In the genomic region with DNA sequence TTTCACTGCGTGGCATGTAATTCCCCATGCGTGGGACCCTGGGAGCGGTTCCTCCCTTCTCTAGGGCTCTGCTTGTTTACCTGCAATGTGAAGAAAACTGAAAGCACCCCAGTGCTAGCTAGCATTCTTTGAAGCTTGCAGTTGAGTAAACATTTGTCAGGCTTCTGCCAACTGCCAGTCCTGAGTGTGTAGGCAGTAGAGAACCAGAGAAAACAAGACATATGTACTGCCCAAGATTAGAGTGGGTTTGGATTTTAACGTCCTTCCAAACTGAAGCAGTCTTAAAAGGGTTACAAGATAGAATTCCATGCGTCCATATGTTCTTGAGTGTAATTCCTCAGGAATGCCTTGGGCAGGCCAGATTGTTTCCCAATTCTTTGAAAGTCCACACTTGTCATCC, we compare ENCODE assay signal across 24 mouse cellular contexts. TPM values are rescaled to one million over a fixed set of nuclear protein-coding genes. Genes with fewer than 3 reads are reported as not detected.
DNase-seq lines count a peak whose midpoint lies in the region; ATAC-seq and TF ChIP-seq lines count a peak whose summit lies in the region.
"Had no signal": no experiment of that assay in that cellular context is flagged by ENCODE, and none has a peak within 500 bp of the region (broad histone marks: within the 10 kb centered on the region; RNA-seq: fewer than 3 reads in every experiment).

No protein-coding gene starts in this region.

- WGBS in lung, postnatal 0 days: 47% methylated on average over 5 of the region's 5 CpGs
- WGBS in lung, adult 2 months: 64% methylated on average over 5 of the region's 5 CpGs

- H3K36me3 ChIP-seq in lung, postnatal 0 days (ENCODE audit: insufficient read depth, low read length): no peaks in the 10 kb centered on the region

- no peaks in the 10 kb centered on the region for H3K9me3 ChIP-seq in lung, postnatal 0 days (ENCODE audit: low read length)
- H3K9me3 ChIP-seq: embryonic facial prominence, embryonic 13.5 days; embryonic facial prominence, embryonic 15.5 days; forebrain, embryonic 10.5 days; forebrain, embryonic 12.5 days had no signal

- H3K4me2 ChIP-seq in lung, postnatal 0 days (replicated peaks; ENCODE audit: low read depth, low read length): no peak overlapping the region
- H3K4me2 ChIP-seq: embryonic facial prominence, embryonic 13.5 days; embryonic facial prominence, embryonic 15.5 days; forebrain, embryonic 12.5 days had no signal

- TF ChIP-seq CTCF in lung, postnatal 0 days (IDR thresholded peaks at IDR 0.05): no peak
- TF ChIP-seq CTCF in lung, adult 2 months (IDR thresholded peaks at IDR 0.05; ENCODE audit: insufficient read depth, low read length): no peak

- no peak overlapping the region for H3K9ac ChIP-seq in lung, postnatal 0 days (replicated peaks; ENCODE audit: low read depth)
- H3K9ac ChIP-seq: embryonic facial prominence, embryonic 13.5 days; embryonic facial prominence, embryonic 15.5 days; forebrain, embryonic 12.5 days had no signal

- TF ChIP-seq EP300 in lung, postnatal 0 days (IDR thresholded peaks at IDR 0.05): no peak

- H3K27me3 ChIP-seq in lung, postnatal 0 days (replicated peaks; ENCODE audit: insufficient read depth, low read length): no peaks in the 10 kb centered on the region
- H3K27me3 ChIP-seq: embryonic facial prominence, embryonic 13.5 days; embryonic facial prominence, embryonic 15.5 days; forebrain, embryonic 12.5 days had no signal

- H3K27ac ChIP-seq in lung, postnatal 0 days (ENCODE audit: low read length): no peak overlapping the region
- H3K27ac ChIP-seq: embryonic facial prominence, embryonic 13.5 days; embryonic facial prominence, embryonic 15.5 days; forebrain, embryonic 10.5 days; forebrain, embryonic 12.5 days had no signal

- no peak overlapping the region for H3K4me3 ChIP-seq in lung, postnatal 0 days (ENCODE audit: low read depth, low read length)
- no peak overlapping the region for H3K4me3 ChIP-seq in lung, adult 2 months (replicated peaks; ENCODE audit: extremely low read depth, low read depth, low read length)
- H3K4me3 ChIP-seq: embryonic facial prominence, embryonic 13.5 days; embryonic facial prominence, embryonic 15.5 days; erythroblast, embryonic 14.5 days; forebrain, embryonic 10.5 days; forebrain, embryonic 12.5 days had no signal

- no peak for DNase-seq in frontal cortex, adult 2 months (ENCODE audit: extremely low spot score in 1 of 2, low spot score in 1 of 2)
- no peak for DNase-seq in lung, postnatal 0 days (ENCODE audit: low spot score)
- DNase-seq in lung, adult 2 months: no peak
- DNase-seq in adrenal gland, adult (ENCODE audit: inconsistent age in 2 of 2, low spot score in 1 of 2): no peak
- DNase-seq: adrenal gland, adult 8-10 months; adrenal gland, postnatal 14 days; adrenal gland, postnatal 36 days; B cell, adult 2 months; cerebellum, adult 11 months; cerebellum, adult 18-20 months; cerebellum, adult 8-10 months; cerebellum, adult 9-11 months; cerebellum, postnatal 14 days; cerebellum, postnatal 36 days; embryo, embryonic 11 days had no signal

- no peak for TF ChIP-seq POLR2A in lung, adult 2 months (IDR thresholded peaks at IDR 0.05; ENCODE audit: borderline replicate concordance, extremely low read depth, low read depth, low read length)

- ATAC-seq in frontal cortex, adult (ENCODE audit: low TSS enrichment): peak; percentile 79
- ATAC-seq in lung, postnatal 0 days: peak; percentile 37
- ATAC-seq: CD4-positive, CD25-positive, alpha-beta regulatory T cell, adult 4 months; forebrain, embryonic 14.5 days; forebrain, embryonic 16.5 days had no signal

- no peaks in the 10 kb centered on the region for H3K4me1 ChIP-seq in lung, postnatal 0 days (ENCODE audit: insufficient read depth, low read depth, low read length)
- no peaks in the 10 kb centered on the region for H3K4me1 ChIP-seq in lung, adult 2 months (ENCODE audit: control insufficient read depth, insufficient read depth, low read length)
- H3K4me1 ChIP-seq: forebrain, embryonic 12.5 days had no signal

RNA-seq across cellular contexts. Expression of a gene that starts 17.6 kb away (rescaled TPM):
- polyA plus RNA-seq in frontal cortex, adult 2 months (2012; rRNA removed): 9.6 and 12.0 TPM in 2 replicates
- polyA plus RNA-seq in lung, postnatal 0 days (2015; fragmentation: Nextera tagmentation; extraction: Ambion mirVana): 13.3 and 14.0 TPM in 2 replicates
- polyA plus RNA-seq in lung, adult 2 months (2012; rRNA removed): 4.0 and 5.2 TPM in 2 replicates
- polyA plus RNA-seq: erythroblast, embryonic 14.5 days had no signal
